ENCODE assay signal across 15 mouse cellular contexts in genomic region chr13:112025586-112025950, GRCm38 (mm10).
DNase-seq lines count a peak whose midpoint lies in the region; ATAC-seq and TF ChIP-seq lines count a peak whose summit lies in the region.
"Had no signal": no experiment of that assay in that cellular context is flagged by ENCODE, and none has a peak within 500 bp of the region (broad histone marks: within the 10 kb centered on the region; RNA-seq: fewer than 3 reads in every experiment).

No protein-coding gene starts in this region.

- no peak for TF ChIP-seq POLR2A in kidney, adult 2 months (IDR thresholded peaks at IDR 0.05; ENCODE audit: low read depth, low read length)

- no peaks in the 10 kb centered on the region for H3K36me3 ChIP-seq in liver, embryonic 13.5 days
- H3K36me3 ChIP-seq in liver, embryonic 11.5 days (ENCODE audit: control insufficient read depth, insufficient read depth, low read length) = no peaks in the 10 kb centered on the region
- no peaks in the 10 kb centered on the region for H3K36me3 ChIP-seq in stomach, embryonic 15.5 days
- no peaks in the 10 kb centered on the region for H3K36me3 ChIP-seq in kidney, adult 2 months (ENCODE audit: control insufficient read depth, insufficient read depth, low read length)
- H3K36me3 ChIP-seq: heart, embryonic 13.5 days; hindbrain, embryonic 15.5 days; neural tube, embryonic 12.5 days had no signal

- H3K4me3 ChIP-seq in gastrocnemius, adult 2 months = no peak overlapping the region
- no peak overlapping the region for H3K4me3 ChIP-seq in liver, embryonic 13.5 days (replicated peaks)
- no peak overlapping the region for H3K4me3 ChIP-seq in liver, embryonic 11.5 days (ENCODE audit: low read depth, low read length)
- H3K4me3 ChIP-seq in stomach, embryonic 15.5 days (replicated peaks) = no peak overlapping the region
- H3K4me3 ChIP-seq in kidney, adult 2 months (ENCODE audit: insufficient read depth, low read depth, low read length) = no peak overlapping the region
- H3K4me3 ChIP-seq: heart, embryonic 13.5 days; hindbrain, embryonic 15.5 days; neural tube, embryonic 12.5 days had no signal

- H3K9me3 ChIP-seq in liver, embryonic 13.5 days (replicated peaks) = no peaks in the 10 kb centered on the region
- no peaks in the 10 kb centered on the region for H3K9me3 ChIP-seq in liver, embryonic 11.5 days (ENCODE audit: control insufficient read depth, low read length)
- no peaks in the 10 kb centered on the region for H3K9me3 ChIP-seq in stomach, embryonic 15.5 days
- H3K9me3 ChIP-seq: heart, embryonic 13.5 days; hindbrain, embryonic 15.5 days; neural tube, embryonic 12.5 days had no signal

- 86% methylated on average over 5 of the region's 5 CpGs for WGBS in liver, embryonic 13.5 days (ENCODE audit: insufficient replicate concordance)
- WGBS in liver, embryonic 11.5 days = 83% methylated on average over 5 of the region's 5 CpGs
- 53% methylated on average over 5 of the region's 5 CpGs for WGBS in stomach, embryonic 15.5 days
- 47% methylated on average over 5 of the region's 5 CpGs for WGBS in kidney, adult 2 months

- no peak overlapping the region for H3K9ac ChIP-seq in liver, embryonic 13.5 days
- no peak overlapping the region for H3K9ac ChIP-seq in liver, embryonic 11.5 days (ENCODE audit: low read depth, low read length)
- no peak overlapping the region for H3K9ac ChIP-seq in stomach, embryonic 15.5 days
- H3K9ac ChIP-seq: heart, embryonic 13.5 days; hindbrain, embryonic 15.5 days; neural tube, embryonic 12.5 days had no signal

- H3K27ac ChIP-seq in gastrocnemius, adult 2 months = peak overlapping the region; percentile 46; the same call in 1 of the 2 replicates
- peak overlapping the region; percentile 83 for H3K27ac ChIP-seq in liver, embryonic 13.5 days
- no peak overlapping the region for H3K27ac ChIP-seq in liver, embryonic 11.5 days (ENCODE audit: low read depth, low read length)
- H3K27ac ChIP-seq in stomach, embryonic 15.5 days = 0 out of 2 replicates have a peak overlapping the region, but pooled peaks have one; percentile 36
- no peak overlapping the region for H3K27ac ChIP-seq in kidney, adult 2 months (ENCODE audit: insufficient read depth, low read depth, low read length)
- H3K27ac ChIP-seq: heart, embryonic 13.5 days; hindbrain, embryonic 15.5 days; neural tube, embryonic 12.5 days had no signal

- intact Hi-C loops in gastrocnemius, adult 2 months (cut with DNase I) = no loop called here

- H3K4me2 ChIP-seq in liver, embryonic 13.5 days = no peak overlapping the region
- no peak overlapping the region for H3K4me2 ChIP-seq in liver, embryonic 11.5 days
- H3K4me2 ChIP-seq in stomach, embryonic 15.5 days = no peak overlapping the region
- H3K4me2 ChIP-seq: heart, embryonic 13.5 days; hindbrain, embryonic 15.5 days; neural tube, embryonic 12.5 days had no signal

- peaks cover 32% of the 10 kb centered on the region for H3K4me1 ChIP-seq in liver, embryonic 13.5 days (replicated peaks)
- peaks cover 8% of the 10 kb centered on the region for H3K4me1 ChIP-seq in liver, embryonic 11.5 days (replicated peaks; ENCODE audit: control insufficient read depth, insufficient read depth, low read length)
- no peaks in the 10 kb centered on the region for H3K4me1 ChIP-seq in stomach, embryonic 15.5 days
- H3K4me1 ChIP-seq in kidney, adult 2 months (ENCODE audit: control insufficient read depth, insufficient read depth, low read length) = 0 out of 2 replicates have a peak, but pooled peaks cover 3% of the 10 kb centered on the region
- H3K4me1 ChIP-seq: neural tube, embryonic 12.5 days had no signal

- DNase-seq in gastrocnemius, adult 2 months = peak; percentile 44
- no peak for DNase-seq in gastrocnemius, postnatal 4 days (ENCODE audit: low spot score in 2 of 2)
- DNase-seq in liver, embryonic 13.5 days = no peak
- no peak for DNase-seq in liver, embryonic 11.5 days (ENCODE audit: low spot score)
- peak; percentile 40 for DNase-seq in heart, postnatal 4 days
- no peak for DNase-seq in kidney, adult 2 months
- DNase-seq: cerebellum, postnatal 14 days; layer of hippocampus, adult 9-11 months; left cerebral cortex, postnatal 4 days had no signal

- no peak for TF ChIP-seq CTCF in gastrocnemius, adult 2 months (IDR thresholded peaks at IDR 0.05)
- TF ChIP-seq CTCF in kidney, adult 2 months (conservative IDR thresholded peaks at IDR 0.05; ENCODE audit: insufficient read depth, insufficient read length, low read depth, low read length) = no peak

- ATAC-seq in liver, embryonic 13.5 days (ENCODE audit: low read depth) = no peak
- no peak for ATAC-seq in liver, embryonic 11.5 days (replicated peaks; ENCODE audit: low FRiP score)
- no peak for ATAC-seq in stomach, embryonic 15.5 days (ENCODE audit: insufficient read depth, low FRiP score, low read depth)
- no peak for ATAC-seq in monocyte, adult 5-6 weeks (replicated peaks; ENCODE audit: insufficient number of reproducible peaks, low FRiP score, low TSS enrichment, poor library complexity, severe bottlenecking)
- ATAC-seq: midbrain, embryonic 16.5 days had no signal

- peaks cover 19% of the 10 kb centered on the region for H3K27me3 ChIP-seq in liver, embryonic 13.5 days
- 0 out of 2 replicates have a peak, but pooled peaks cover 3% of the 10 kb centered on the region for H3K27me3 ChIP-seq in liver, embryonic 11.5 days (replicated peaks; ENCODE audit: control insufficient read depth, insufficient read depth, low read length)
- H3K27me3 ChIP-seq in stomach, embryonic 15.5 days (replicated peaks) = no peaks in the 10 kb centered on the region
- H3K27me3 ChIP-seq in kidney, adult 2 months (replicated peaks; ENCODE audit: control insufficient read depth, insufficient read depth, low read length) = no peaks in the 10 kb centered on the region
- H3K27me3 ChIP-seq: heart, embryonic 13.5 days; hindbrain, embryonic 15.5 days; neural tube, embryonic 12.5 days had no signal

Comparison
In these comparisons a context has a peak if more than half of its experiments do, and no peak if none do; other contexts are left out.
1. DNase-seq: peak in gastrocnemius, adult 2 months (single experiment) and heart, postnatal 4 days (single experiment); none in gastrocnemius, postnatal 4 days (0 of 2), liver, embryonic 13.5 days (single experiment), liver, embryonic 11.5 days (single experiment) and kidney, adult 2 months (single experiment).
2. H3K27ac ChIP-seq: peak in gastrocnemius, adult 2 months (single experiment), liver, embryonic 13.5 days (single experiment) and stomach, embryonic 15.5 days (single experiment); none in liver, embryonic 11.5 days (single experiment) and kidney, adult 2 months (single experiment).